Mouse (Mus musculus): ENCODE measurements at regions not wholly inside any gene's neighbourhood (a gene's known extent, or its start where the extent isn't known, plus 50 kb on each side); places are given as distances from the start of the nearest gene placed in this dataset.

DNA sequence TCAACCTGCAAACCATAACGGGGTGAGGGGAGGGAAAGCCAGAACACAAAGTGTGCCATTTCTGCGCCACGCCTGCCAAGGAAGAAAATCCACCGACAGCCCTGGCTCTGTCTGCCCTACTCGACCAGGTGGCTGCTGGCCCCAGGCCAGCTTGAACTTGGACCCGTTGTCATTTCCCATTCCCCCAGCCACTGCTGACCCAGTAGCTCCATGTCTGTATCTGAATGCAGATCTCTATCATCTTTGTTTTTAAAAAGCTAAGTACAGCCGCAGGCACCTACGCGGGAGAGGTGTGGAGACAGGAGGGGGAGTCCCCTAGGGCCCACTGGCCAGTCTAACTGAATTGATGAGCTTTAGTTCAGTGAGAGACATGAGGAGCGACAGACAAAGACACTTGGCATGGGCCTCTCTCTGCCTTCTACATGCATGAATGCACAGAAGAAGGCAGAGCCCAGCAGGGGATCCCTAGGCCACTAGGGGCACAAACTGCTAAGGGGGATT, 439.1 kb downstream of the Prdm2 start:
- TF ChIP-seq GATA1 (IDR thresholded peaks at IDR 0.05; ENCODE audit: low read length) (no peak), TAL1 (IDR thresholded peaks at IDR 0.05; ENCODE audit: low read length) (no peak)
